Mouse (Mus musculus) gastrocnemius, postnatal 36 days (tissue): Measurements from ENCODE around the gene Srgap2. TPM values are rescaled to one million over a fixed set of nuclear protein-coding genes. Genes with fewer than 3 reads are reported as not detected.

Experiments used
- DNase-seq, 2 experiments: peaks; one replicate each; pipeline ENCODE4 v3.0.0; 2022
- intact Hi-C: fragments of 180-260 bp; cut with DNase I; formaldehyde crosslinking; loops from one replicate; pipeline ENCODE4 v1.15.1; 2025
- total RNA-seq, 2 experiments: library from RNA; stranded (reverse); gene quantifications; 2 replicates each; pipeline ENCODE4 v1.2.3; 2021

Srgap2 gene
- total RNA-seq, 2 experiments from 2014 or later, result 10.3 to 10.5 TPM

- DNase-seq, result no peak
- intact Hi-C loops, result no loop called here
Observed at GRCm38 (mm10) chr1:131423061-131423460, 104.1 kb downstream of the Srgap2 start.

GRCm38 (mm10) chr1:131421113-131421512 lies 106.0 kb downstream of the Srgap2 start:
- no peak for DNase-seq
- intact Hi-C loops, result no loop called here

GRCm38 (mm10) chr1:131420660-131421059 lies 106.5 kb downstream of the Srgap2 start:
- no peak for DNase-seq
- intact Hi-C loops, result no loop called here

- intact Hi-C loops, result no loop called here
- no peak for DNase-seq
Observed at GRCm38 (mm10) chr1:131419307-131419706, 107.8 kb downstream of the Srgap2 start.

GRCm38 (mm10) chr1:131417821-131418660 lies 109.1 kb downstream of the Srgap2 start:
- no peak for DNase-seq
- intact Hi-C loops, result no loop called here

GRCm38 (mm10) chr1:131417059-131417750 lies 109.9 kb downstream of the Srgap2 start:
- intact Hi-C loops, result no loop called here
- DNase-seq, result no peak

GRCm38 (mm10) chr1:131403567-131403966 lies 123.6 kb downstream of the Srgap2 start:
- intact Hi-C loops, result no loop called here
- no peak for DNase-seq

GRCm38 (mm10) chr1:131400844-131401243 lies 126.3 kb downstream of the Srgap2 start:
- intact Hi-C loops, result no loop called here
- no peak for DNase-seq

GRCm38 (mm10) chr1:131398181-131398580 lies 129.0 kb downstream of the Srgap2 start:
- no peak for DNase-seq
- intact Hi-C loops, result no loop called here

- DNase-seq, result no peak
- intact Hi-C loops, result loop anchor here (5.0 kb wide), 1 partner anchor 143 kb away; the partner anchor contains the start of genes Fam72a and Srgap2
Observed at GRCm38 (mm10) chr1:131384406-131384805, 142.7 kb downstream of the Srgap2 start.

- DNase-seq, result no peak
- intact Hi-C loops, result loop anchor here (5.0 kb wide), 1 partner anchor 145 kb away; the partner anchor contains the start of genes Fam72a and Srgap2
Observed at GRCm38 (mm10) chr1:131382184-131382583, 145.0 kb downstream of the Srgap2 start.

- DNase-seq, result no peak
- intact Hi-C loops, result loop anchor here (5.0 kb wide), 1 partner anchor 147 kb away; the partner anchor contains the start of genes Fam72a and Srgap2
Observed at GRCm38 (mm10) chr1:131380254-131380653, 146.9 kb downstream of the Srgap2 start.

- intact Hi-C loops, result no loop called here
Observed at GRCm38 (mm10) chr1:131378914-131379474, 148.2 kb downstream of the Srgap2 start.

GRCm38 (mm10) chr1:131378081-131378913 lies 148.9 kb downstream of the Srgap2 start:
- intact Hi-C loops, result no loop called here
- no peak for DNase-seq

More at GRCm38 (mm10) chr1:131378914-131379474, 148.2 kb downstream of the Srgap2 start:
- no peak for DNase-seq

GRCm38 (mm10) chr1:131365832-131366231 lies 161.3 kb downstream of the Srgap2 start:
- intact Hi-C loops, result no loop called here

GRCm38 (mm10) chr1:131364432-131364831 lies 162.7 kb downstream of the Srgap2 start:
- intact Hi-C loops, result loop anchor here (5.0 kb wide), 1 partner anchor 163 kb away; the partner anchor contains the start of genes Fam72a and Srgap2

More at GRCm38 (mm10) chr1:131365832-131366231, 161.3 kb downstream of the Srgap2 start:
- no peak for DNase-seq

GRCm38 (mm10) chr1:131363887-131364286 lies 163.3 kb downstream of the Srgap2 start:
- no peak for DNase-seq
- intact Hi-C loops, result loop anchor here (5.0 kb wide), 1 partner anchor 163 kb away; the partner anchor contains the start of genes Fam72a and Srgap2

More at GRCm38 (mm10) chr1:131364432-131364831, 162.7 kb downstream of the Srgap2 start:
- DNase-seq, result no peak

- intact Hi-C loops, result loop anchor here (5.0 kb wide), 1 partner anchor 165 kb away; the partner anchor contains the start of genes Fam72a and Srgap2
- no peak for DNase-seq
Observed at GRCm38 (mm10) chr1:131362089-131362488, 165.1 kb downstream of the Srgap2 start.

GRCm38 (mm10) chr1:131360800-131361199 lies 166.4 kb downstream of the Srgap2 start:
- DNase-seq, result no peak
- intact Hi-C loops, result loop anchor here (2.0 to 5.0 kb wide), 2 partner anchors 167 to 196 kb away; partner anchors contain the start of genes Fam72a and Srgap2
